Mouse (Mus musculus) liver, postnatal 0 days (tissue): ENCODE results near the gene Smc5.

ENCODE experiments used
- CTCF ChIP-seq: sonication (generic); IDR thresholded peaks from 2 replicates; pipeline ENCODE4 v1.5.1; 2016; ENCODE audit warnings: antibody characterized with exemption, low read depth
- EP300 ChIP-seq: IDR thresholded peaks from 2 replicates; pipeline ENCODE4 v1.6.1; 2016; ENCODE audit warnings: antibody characterized with exemption, low read depth, mild to moderate bottlenecking

DNA sequence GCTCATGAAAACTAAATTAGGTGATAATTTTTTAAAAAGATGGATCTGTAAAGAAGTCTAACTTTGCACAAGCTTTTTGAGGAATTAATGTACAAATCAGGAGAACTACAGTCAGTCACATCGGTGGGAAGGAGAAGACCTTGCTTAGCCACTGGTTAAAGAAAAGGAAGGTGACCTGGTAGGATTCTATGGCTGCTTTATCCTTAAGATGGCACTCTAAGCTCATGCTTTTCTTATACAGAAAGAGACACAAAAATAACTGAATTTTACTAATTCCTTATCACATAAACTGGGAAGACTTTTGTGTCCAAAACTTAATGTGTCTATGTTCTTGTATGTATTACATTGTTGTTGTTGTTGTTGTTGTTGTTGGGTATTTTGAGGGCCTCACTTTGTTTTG, 25.2 kb upstream of the Smc5 start:
- TF ChIP-seq CTCF (no peak), EP300 (no peak)
